Mouse (Mus musculus): ENCODE measurements around the gene Ifi208. TPM values are rescaled to one million over a fixed set of nuclear protein-coding genes. Genes with fewer than 3 reads are reported as not detected.
"Not testable (repeated sequence)": the region's sequence is repeated elsewhere in the genome, so short reads cannot be mapped to it uniquely, and the experiment has no call there.

Gene Ifi208
- not detected for total RNA-seq (2021)
- long read RNA-seq, experiment 1 = 0 reads
- long read RNA-seq, experiment 2 = 0 reads

DNA sequence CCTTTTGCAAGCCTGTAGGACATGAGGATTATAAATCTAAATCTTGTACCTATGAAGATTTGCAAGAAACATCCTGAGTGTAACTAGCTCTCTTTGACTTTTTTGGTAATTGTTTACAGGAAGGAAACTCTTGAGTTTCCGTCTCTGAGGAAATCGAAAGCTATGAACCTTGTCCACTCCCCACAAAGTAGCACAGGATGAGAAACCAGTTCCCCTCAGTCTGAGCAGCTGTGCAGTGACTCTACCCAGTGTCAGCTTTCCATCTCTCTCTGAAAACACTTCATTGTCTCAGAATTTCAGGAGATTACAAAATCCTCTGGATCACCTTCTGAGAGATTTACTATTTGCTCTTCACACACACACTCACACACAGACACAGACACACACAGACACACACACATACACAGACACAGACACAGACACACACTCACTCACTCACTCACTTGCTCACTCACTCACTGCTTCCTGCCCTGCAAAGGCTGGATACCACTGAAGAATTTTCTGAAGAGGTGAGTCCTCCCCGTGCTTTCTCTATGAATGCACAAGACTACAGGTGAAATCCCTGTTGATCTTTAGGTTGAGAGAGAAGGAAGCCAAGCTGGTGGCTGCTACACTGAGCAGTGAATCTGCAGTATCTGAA, at the start of gene Ifi208:
Gene Ifi208, plus strand, starts transcription at position 218 of the 640 bp plus-strand sequence.
- not testable (repeated sequence) for DNase-seq (ENCODE audit: low spot score in 2 of 2)

DNA sequence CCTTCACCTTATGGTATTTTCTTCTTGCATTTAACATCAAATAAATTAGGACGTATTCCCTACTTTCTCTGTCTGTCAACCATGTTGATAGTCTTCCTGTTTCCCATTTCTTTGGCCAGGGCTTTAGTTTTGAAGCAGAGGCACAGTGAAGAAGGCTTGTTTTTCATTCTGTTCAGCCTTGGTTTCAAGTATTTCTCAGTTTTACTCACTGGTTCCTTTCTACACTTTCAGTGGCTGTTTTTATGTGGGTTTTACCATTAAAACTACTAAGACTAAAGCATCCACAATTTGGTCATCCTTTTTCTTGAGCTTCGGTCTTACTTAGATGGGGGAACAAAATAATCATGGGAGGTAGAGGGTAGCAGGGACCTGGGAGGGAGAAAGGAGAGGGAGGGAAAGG, 49.4 kb upstream of the Ifi208 start:
- DNase-seq (ENCODE audit: low spot score in 2 of 2) = no peak

DNA sequence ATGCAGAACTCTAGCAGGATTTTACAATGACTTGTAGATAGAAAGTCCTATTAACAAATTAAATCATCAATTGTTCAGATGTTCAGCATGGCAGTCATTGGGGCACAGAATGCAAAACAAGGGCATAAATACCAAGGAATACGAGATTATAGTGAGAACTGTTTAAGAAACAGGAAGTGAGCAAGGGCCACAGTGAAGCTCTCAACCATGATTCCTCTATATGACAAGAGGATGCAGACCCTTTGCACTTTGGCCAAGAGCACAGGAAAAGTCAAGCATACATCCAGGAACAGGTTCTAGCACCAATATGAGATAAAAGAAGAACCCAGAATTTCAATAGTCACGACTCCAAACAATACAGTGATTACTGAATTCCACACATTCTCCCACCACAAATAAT, 46.8 kb upstream of the Ifi208 start:
- no peak for DNase-seq (ENCODE audit: low spot score in 2 of 2)

DNA sequence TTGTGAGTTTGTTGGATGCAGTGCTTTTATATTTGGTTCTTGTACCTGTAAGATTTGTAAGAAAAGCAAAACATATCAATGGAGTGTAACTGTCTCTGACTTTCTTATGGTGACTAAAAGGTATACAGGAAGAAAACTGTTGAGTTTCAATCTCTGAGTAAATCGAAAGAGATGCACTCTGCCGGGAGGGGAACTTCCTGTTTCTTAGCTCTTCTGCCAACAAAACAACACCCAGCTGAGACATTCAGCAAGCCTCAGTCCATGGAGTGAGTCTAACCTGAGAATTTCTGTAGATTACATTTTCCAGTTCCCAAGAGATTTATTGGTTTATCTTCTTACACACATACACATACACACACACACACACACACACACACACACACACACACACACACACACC, 42.9 kb upstream of the Ifi208 start, which contains the start of gene Ifi209:
Gene Ifi209, plus strand, starts transcription at position 296 of the 400 bp plus-strand sequence.
- DNase-seq (ENCODE audit: low spot score in 2 of 2) = not testable (repeated sequence)

DNA sequence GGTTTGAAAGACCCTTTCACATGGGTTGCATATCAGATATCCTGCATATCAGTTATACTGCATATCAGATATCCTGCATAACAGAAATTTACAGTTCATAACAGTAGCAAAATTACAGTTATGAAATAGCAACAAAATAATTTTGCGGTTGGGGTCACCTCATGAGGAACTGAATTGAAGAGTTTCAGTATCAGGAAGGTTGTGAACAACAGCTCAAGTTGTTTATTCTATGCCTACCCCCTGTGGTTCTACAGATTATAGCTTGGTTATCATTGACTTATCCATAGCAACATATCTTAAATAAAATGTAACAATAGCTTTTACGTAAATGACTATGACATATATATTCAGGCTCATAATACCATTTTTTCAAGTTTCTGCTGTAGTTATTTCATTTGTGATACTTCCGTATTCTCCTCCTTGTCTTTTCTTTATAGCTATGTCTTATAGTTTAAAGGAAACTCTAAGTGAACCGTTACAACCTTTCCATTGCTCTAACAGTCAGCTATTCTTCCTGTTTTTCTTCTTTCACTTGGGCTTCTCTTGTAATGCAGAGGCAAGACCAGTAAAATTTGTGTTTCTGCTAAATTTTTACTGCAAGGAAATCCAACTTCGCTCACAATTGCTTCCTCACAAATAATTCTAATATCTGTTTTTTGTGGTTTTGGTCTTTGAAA, 39.4 kb upstream of the Ifi208 start:
- no peak for DNase-seq (ENCODE audit: low spot score in 2 of 2)

DNA sequence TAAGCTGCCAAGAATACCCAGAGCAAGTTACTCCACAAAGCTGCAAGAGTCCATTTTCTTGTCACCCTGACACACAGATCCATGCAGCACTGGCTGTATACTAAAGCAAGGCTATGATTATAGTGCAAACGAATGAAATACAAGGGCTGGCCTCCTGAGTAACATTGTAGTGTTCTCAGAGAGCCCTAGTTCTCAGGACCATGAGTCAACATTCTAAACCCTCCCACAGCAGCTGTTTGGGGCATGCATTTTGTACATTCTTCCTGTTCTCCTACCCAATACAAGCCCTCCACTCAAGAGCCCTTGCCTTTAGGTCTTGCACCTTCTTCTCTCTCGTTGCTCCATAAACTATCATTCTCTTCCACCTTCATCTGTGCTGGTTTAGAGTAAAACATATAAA, 28.1 kb upstream of the Ifi208 start:
- no peak for DNase-seq (ENCODE audit: low spot score in 2 of 2)

DNA sequence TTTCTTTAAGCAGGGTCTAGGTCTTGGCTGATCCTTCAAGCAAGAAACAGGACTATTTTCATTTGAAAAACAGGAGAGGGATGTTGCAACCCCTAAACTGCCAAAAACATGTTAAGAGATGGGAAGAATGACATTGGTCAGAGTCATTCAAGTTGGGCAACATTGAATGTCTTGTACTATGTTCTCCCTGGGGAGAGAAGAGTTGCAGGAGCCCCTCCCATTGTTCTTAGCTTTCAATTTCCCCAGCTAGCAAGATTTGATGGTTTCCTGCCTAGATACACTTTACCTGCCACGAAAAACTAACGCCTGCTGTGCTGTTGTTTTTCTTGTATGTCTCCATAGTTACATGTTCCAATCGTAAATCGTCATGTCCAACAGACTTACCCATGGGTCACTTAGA, 15.5 kb upstream of the Ifi208 start:
- no peak for DNase-seq (ENCODE audit: low spot score in 2 of 2)

DNA sequence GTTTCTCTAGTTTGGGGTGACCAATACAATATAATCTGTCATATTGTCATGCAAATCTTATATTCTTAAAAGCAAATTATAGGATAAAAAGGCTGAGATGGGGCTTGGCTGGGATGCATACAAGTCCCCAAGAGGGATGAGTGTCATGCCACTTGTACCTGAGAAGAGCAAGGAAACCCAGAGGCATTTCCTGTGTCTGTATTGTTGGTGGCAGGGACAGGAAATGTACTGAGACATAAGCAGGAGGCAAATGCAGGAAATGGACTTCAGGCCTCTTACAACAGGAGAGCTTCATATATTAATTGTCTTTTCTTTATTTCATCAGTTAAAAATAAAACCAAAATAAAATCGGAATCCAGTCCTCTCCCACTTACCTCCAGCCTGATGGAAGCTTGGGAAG, 5.1 kb downstream of the Ifi208 start:
- DNase-seq (ENCODE audit: low spot score in 2 of 2) = not testable (repeated sequence)

DNA sequence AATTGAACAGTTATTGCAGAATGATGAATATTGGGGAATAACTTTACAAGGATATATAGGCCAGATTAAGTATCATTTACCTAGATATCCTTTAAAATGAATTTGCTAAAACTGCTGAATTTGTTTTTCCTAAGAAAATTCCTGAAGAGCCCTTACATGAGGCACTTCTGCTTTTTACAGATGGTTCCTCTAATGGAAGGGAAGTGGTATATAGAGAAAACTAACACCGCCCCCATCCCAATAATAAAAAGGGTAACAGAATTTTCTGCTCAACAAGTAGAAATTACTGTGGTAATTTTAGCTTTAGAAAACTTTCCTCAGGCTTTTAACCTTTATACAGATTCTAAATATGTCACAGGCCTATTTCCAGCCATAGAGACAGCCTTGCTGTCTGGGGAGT, 20.8 kb downstream of the Ifi208 start:
- DNase-seq (ENCODE audit: low spot score in 2 of 2) = no peak

DNA sequence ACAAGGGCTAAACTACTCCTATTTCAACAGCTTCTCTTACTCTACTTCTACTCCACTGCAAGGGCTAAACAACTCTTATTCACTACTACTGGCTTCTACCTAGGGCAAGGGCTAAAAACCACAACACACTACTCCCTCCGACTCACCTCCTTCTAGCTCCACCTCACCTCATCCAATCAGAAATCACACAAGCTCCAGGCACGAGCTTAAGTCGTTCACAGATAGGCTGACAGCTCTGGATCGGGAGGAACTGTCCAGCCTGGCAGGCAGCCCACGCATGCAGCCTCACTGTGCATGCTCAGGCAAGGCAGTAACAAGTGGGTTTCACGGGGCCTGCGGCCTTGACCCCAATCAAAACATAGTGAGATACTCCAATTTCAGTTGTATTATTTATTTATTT, 59.7 kb downstream of the Ifi208 start:
- no peak for DNase-seq (ENCODE audit: low spot score in 2 of 2)

DNA sequence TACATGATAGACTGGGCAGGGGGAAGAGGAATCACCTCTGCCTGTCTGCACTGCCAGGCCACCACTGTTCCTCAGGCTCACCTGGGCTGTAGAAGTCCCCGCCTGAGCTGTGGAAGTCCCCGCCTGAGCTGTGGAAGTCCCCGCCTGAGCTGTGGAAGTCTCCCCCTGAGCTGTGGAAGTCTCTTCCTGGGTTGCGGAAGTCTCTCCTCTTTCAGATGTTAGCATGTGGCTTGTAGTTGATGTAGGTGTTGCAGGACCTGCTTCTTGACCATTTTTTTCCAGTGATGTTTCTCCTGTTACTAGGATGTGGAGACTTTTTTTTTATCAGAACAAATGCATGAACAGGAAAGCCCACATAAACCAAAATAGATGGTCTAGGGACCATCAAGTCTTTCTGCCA, 61.5 kb downstream of the Ifi208 start:
- DNase-seq (ENCODE audit: low spot score in 2 of 2) = not testable (repeated sequence)

DNA sequence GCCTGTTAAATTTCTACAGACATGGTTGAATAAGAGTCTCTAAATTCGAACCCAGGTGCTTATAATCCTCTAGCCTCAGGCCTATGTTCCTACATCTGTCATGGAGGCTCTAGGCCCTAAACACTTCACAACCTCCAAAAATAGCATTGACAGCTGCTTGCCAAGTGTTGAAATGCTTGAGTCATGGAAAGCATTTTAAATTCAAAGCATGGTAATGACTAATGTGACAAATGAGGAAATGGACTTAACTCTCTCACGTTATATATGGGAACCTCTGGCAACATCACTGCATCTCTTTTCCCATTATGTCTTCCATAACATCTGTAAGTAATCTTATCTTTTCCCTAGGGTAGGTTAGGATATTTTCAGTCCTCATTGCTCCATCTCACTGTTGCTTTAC, 63.5 kb downstream of the Ifi208 start:
- no peak for DNase-seq (ENCODE audit: low spot score in 2 of 2)

DNA sequence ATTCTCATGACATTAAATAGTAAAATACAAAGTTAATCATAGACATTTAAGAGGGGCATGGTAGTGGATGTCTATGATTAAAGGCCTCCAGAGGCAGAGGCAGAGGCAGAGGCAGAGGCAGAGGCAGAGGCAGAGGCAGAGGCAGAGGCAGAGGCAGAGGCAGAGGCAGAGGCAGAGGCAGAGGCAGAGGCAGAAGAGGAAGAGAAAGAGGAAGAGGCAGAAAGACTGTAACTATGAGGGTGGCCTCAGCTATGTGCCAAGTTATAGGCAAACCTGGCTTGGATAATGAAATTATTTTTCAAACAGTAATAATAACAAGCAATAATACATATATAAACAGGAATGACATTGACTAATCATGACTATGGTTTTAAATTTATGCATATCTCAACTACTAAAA, 67.1 kb downstream of the Ifi208 start:
- no peak for DNase-seq (ENCODE audit: low spot score in 2 of 2)

DNA sequence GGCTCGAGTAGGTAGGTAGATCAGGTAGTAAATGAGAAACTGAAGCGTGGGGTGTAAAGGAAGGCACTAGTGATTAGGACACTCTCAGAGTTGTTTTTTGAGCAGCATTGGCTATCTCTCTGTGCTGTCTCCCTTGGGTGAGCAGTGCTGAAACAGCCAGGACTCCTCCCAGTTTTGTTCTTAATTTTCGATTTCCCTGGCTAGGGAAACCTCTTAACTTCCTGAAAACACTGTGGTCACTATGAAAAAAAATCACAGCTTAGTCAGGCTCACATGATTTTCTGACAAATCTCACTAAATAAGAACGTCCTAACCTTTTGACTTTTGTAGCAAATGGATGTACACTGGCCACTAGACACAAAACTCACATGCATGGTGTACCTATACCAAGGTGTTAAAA, 68.2 kb downstream of the Ifi208 start, which contains the start of gene Ifi207:
Gene Ifi207, minus strand, starts transcription at position 92 of the 400 bp plus-strand sequence.
- no peak for DNase-seq (ENCODE audit: low spot score in 2 of 2)

DNA sequence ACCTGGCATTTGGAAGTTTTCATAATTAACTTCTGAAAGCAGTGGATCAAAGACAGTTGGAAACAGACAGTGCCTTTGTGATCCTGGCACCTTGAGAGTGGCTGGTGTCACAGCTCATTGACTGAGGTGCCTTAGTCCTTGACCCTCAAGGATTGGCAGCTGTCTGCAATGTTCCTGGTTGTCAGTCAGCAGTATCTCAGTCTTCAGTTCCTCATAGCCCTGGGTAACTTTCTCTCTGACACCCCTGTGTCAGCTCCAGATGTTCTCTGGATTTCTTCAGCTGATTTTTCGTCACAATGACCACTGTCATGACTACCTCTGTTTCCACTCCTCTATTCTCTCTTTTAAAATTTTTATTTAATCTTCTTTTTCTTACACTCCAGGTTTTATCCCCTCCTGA, 68.8 kb downstream of the Ifi208 start:
- DNase-seq (ENCODE audit: low spot score in 2 of 2) = no peak

Small RNA genes within 50 kb of the gene (microRNA-seq; reads per million reads assigned to microRNA genes)
- 0 reads per million in 2 experiments for gene Gm44339

Other genes starting within 250 kb of the Ifi208 start
- not detected for gene Ifi206, start 182.6 kb upstream of the Ifi208 start, total RNA-seq (2021)
- gene Ifi214, start 137.7 kb upstream of the Ifi208 start, total RNA-seq (2021) = not detected
- gene Ifi213, start 74.4 kb upstream of the Ifi208 start, total RNA-seq (2021) = not detected
- not detected for gene Ifi209, start 42.8 kb upstream of the Ifi208 start, total RNA-seq (2021)
- under 1 TPM; 0.17 to 0.18 TPM for gene Ifi207, start 68.1 kb downstream of the Ifi208 start, total RNA-seq (2021)
- gene Ifi204, start 93.3 kb downstream of the Ifi208 start, total RNA-seq (2021) = under 1 TPM; 0.33 to 0.85 TPM
- gene Ifi211, start 239.4 kb downstream of the Ifi208 start, total RNA-seq (2021) = not detected